Mouse (Mus musculus): ENCODE measurements at regions not wholly inside any gene's neighbourhood (a gene's known extent, or its start where the extent isn't known, plus 50 kb on each side); places are given as distances from the start of the nearest gene placed in this dataset.

DNA sequence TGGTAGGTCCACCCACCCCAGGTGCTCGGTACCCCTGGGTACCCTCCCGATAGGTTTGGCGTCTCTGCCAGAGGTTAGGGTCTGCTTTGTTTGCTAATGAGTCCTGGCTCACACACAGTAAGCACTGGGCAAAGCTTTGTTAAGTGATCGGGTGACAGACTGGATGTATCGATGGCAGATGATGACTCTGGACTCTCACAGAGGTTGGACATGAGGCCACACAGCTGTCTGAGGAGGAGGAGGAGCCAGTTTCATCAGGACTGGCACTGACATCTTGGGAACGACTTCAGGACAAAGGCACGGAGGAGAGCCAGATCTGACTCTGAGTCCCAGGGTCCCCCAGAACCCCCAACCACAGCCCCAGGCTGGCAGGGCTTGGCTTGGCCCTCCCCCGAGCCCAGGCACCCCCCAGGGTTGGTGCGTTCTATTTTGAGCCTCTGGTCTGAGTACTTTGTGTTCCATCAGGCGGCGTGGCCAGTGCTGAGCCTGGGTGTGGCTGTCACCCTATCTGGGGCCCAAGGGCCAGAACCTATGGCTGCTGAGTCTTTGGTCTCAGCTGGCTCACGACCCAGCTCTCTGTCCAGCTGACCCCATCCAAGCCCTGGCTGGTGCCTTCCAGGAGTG lies 67.6 kb upstream of the Tmem189 start:
- no peak for DNase-seq (ENCODE audit: low spot score)

- DNase-seq (ENCODE audit: low spot score), result no peak
Measured at GRCm38 (mm10) chr2:167756721-167757120, 67.1 kb upstream of the Tmem189 start.

DNA sequence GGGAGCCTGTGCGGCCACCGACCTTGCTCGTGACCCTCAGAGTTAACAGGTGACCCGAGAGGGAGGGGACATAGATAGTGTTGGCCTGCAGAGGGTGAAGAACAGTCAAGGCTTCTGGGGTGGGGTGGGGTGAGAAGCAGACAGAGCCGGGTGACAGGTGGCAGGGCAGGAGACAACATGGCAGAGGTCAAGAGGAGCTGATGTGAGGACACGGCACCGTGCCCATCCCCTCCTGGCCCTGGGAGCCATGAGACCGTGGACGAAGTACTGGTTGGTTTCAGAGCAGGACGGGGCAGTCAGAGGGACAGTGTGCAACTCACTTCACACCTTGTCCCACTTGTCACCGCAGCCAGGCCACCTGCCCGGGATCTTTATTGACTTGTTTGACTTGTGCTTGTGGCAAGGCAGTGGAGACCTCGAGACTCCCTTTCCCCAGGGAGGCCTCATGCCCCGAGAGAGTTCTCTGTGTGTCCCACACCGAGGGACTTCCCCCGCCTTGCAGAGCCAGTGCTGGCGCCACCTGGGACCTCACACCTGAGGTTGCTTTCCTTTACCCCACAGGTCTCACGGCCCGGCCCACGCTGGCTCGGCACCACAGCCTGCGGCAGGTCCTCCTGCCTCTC lies 65.4 kb upstream of the Tmem189 start:
- no peak for DNase-seq (ENCODE audit: low spot score)

DNA sequence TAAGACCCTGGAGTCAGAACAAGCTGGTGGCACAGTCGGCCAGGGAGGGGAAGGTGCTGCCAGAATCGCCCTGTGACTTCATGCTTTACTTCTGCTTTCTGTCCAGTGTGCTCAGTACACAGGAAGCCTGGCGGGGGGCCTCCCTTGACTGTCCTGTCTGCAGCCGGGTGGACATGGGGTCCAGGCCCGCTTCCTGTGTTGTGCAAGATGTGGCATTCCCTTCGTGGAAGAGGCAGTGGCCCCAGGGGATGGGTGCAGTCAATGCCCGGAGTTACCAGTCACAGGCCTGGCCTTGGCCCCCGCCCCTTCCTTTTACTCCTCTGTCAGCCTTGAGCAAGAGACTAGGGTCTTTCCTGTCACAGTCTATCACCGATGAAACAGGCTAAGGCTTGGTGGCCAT lies 64.3 kb upstream of the Tmem189 start:
- no peak for DNase-seq (ENCODE audit: low spot score)

DNA sequence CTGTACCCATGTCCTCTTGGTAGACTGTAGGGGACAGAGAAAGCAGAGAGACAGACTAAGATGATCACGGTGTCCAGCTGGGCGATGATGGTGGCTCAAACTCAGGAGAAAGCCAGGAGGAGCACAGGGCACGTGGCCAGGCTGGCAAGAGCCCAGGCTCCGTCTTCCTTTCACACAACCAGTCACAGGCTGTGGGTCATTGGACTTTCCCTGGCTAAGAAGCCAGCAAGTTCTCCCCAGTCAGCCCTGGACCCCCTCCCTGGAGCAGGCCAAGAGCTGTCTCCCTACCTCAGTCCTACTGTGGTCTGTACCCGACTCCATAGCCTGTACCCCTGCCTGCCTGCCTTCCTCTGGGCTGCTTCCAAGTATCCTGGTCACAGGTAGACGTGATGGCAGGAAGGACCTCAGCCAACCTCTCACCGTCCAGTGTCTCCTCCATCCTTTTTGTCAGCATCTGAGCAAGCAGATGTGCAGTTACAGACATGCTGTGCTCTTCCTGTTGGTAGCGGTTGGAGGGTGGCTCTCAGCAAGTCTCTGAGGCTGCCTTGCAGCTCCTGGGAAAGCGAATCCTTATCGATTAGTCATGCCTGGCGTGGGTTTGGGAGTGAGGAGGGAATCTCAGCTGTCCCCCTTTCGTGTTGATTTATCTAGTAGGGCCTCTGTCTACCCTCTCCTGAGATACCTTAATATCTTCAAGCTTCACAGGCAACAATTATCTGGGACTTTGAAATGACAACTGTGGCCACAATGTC lies 63.4 kb upstream of the Tmem189 start:
- DNase-seq (ENCODE audit: low spot score), result no peak

- DNase-seq (ENCODE audit: low spot score), result no peak
Measured at GRCm38 (mm10) chr2:167751585-167751984, 62.0 kb upstream of the Tmem189 start.

- no peak for DNase-seq (ENCODE audit: low spot score)
Measured at GRCm38 (mm10) chr2:167748297-167748696, 58.7 kb upstream of the Tmem189 start.

DNA sequence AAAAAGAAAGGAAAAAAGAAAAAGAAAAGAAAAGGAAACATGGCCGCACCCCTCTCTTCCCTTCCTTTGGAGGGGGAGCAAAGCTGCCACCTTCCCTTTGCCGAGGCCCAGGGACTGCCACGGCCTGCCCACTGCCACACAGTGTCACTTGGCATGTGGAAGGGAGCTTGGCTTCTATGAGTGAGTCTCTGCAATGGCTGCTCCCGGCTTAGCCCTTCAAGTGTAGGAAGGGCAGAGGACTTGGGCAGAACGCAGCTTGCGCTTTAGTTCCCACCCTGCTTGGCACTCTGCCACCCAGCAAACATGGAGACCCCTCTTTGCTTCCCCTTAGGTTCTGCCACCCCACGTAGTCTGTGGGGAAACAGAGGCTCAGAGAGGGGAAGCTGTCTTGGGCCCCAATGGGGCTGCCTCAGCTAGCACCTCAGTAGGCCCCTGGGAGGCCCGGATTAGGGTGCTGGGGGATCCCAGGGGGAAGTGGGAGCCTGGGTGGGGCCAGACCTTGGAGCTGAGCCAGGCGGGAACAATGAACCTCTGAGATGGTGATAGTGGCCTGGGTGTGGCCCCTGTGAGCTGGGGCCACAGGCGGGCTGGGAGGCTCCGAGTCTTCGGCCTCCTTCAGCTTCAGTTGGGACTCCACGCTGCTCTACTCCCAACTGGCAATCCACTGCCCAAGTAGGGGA lies 57.7 kb upstream of the Tmem189 start:
- DNase-seq (ENCODE audit: low spot score), result no peak

GRCm38 (mm10) chr2:167746344-167746743 lies 56.7 kb upstream of the Tmem189 start:
- DNase-seq (ENCODE audit: low spot score), result no peak

- no peak for DNase-seq (ENCODE audit: low spot score)
Measured at GRCm38 (mm10) chr2:167745409-167745808, 55.8 kb upstream of the Tmem189 start.

GRCm38 (mm10) chr2:167744080-167744479 lies 54.5 kb upstream of the Tmem189 start:
- DNase-seq (ENCODE audit: low spot score), result no peak

DNA sequence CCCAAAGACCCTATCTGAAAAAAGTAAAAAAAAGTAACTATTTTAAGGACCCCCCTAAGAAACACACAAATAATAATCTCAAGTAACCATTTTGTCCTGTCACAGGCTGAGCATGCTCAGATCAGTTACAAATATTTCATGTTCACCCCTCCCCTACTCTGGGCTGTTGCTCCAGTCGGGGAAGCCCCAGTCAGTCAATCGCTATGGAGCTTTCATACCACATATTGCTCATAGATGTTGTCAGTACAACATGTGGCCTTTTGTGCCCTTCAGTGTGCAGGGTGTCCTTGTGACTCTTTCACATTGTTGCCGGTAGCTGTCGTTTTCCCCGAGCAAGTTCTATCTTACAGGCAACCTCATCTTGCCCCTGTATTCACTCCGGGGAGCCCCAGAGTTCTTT lies 52.9 kb upstream of the Tmem189 start:
- DNase-seq (ENCODE audit: low spot score), result no peak

DNA sequence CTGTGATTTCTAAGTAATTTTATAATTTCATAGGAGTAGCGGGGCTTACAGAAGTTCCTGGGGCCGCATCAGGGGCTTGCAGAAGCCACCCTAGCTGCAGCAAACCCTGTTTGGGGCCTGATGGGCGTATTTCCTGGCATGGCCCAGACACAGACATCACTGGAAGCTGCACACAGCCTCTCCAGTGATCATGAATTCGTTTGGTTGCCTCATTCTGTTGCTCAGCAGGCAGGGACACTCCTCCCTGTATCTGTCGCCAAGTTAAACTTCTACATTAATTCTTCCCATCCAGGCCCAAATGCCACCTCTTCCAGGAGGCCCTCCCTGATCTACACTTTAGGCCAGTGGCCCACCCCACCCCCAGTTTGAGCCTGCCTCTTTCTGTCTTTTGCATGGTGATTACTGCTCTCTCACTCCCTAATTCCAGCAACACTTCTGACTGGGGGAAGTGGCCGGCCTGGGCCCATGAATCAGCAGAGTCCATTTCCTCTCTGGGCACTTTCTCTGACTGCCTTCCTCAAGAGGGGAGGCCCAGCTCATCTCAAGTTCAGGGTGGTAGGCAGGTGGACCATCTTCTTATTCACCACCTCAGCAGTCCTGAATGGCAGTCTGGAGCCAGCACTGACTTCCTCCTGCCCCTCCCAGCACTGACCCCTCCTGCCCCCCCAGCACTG lies 51.0 kb upstream of the Tmem189 start:
- DNase-seq (ENCODE audit: low spot score), result no peak

All from thymus, postnatal 0 days (tissue).